Comparison of ENCODE assay signal across 8 mouse cellular contexts in the genomic region with DNA sequence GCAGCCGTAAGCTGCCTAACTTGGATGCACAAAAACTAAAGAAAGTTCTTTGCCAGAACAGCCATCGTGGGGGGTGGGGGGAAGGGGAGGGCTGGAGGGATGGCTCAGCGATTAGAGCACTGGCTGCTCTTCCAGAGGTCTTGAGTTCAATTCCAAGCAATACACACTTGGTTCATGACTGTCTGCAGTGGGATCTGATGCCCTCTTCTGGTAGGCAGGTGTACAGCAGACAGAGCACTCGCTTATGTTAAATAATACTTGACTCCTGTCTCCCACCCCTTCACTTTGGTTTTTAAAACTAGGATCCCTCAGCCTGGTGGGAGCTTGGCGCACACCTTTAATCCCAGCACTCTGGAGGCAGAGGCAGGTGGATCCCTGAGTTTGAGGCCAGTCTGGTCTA. TPM values are rescaled to one million over a fixed set of nuclear protein-coding genes. Genes with fewer than 3 reads are reported as not detected.
DNase-seq lines count a peak whose midpoint lies in the region; ATAC-seq and TF ChIP-seq lines count a peak whose summit lies in the region.

No protein-coding gene starts in this region.

- H3K4me2 ChIP-seq in midbrain, embryonic 12.5 days (replicated peaks), result no peak overlapping the region
- no peak overlapping the region for H3K4me2 ChIP-seq in midbrain, embryonic 15.5 days
- H3K4me2 ChIP-seq in liver, embryonic 15.5 days, result no peak overlapping the region

- DNase-seq in adrenal gland, adult 18-20 months (ENCODE audit: low spot score in 2 of 2), result peak; percentile 47 to 61
- DNase-seq in adrenal gland, adult 8-10 months, result no peak
- DNase-seq in cerebellum, postnatal 10 days, result peak; percentile 83 to 87
- DNase-seq in heart, postnatal 14 days, result peak; percentile 52 to 74

- H3K27ac ChIP-seq in midbrain, embryonic 12.5 days (replicated peaks), result no peak overlapping the region
- H3K27ac ChIP-seq in midbrain, embryonic 15.5 days, result no peak overlapping the region
- peak overlapping the region; percentile 68; the same call in 1 of the 2 replicates for H3K27ac ChIP-seq in liver, embryonic 15.5 days (replicated peaks)
- no peak overlapping the region for H3K27ac ChIP-seq in small intestine, adult 2 months (ENCODE audit: insufficient read depth, low read depth, low read length)

- H3K36me3 ChIP-seq in midbrain, embryonic 12.5 days, result no peaks in the 10 kb centered on the region
- H3K36me3 ChIP-seq in midbrain, embryonic 15.5 days (replicated peaks), result no peaks in the 10 kb centered on the region
- no peaks in the 10 kb centered on the region for H3K36me3 ChIP-seq in liver, embryonic 15.5 days (replicated peaks)
- H3K36me3 ChIP-seq in small intestine, adult 2 months (ENCODE audit: control insufficient read depth, insufficient read depth, low read length), result no peaks in the 10 kb centered on the region

- peak; percentile 45; the same call in 1 of the 2 replicates for TF ChIP-seq CTCF in small intestine, adult 2 months (IDR thresholded peaks at IDR 0.05; ENCODE audit: extremely low read depth, insufficient read length, insufficient replicate concordance, low read depth, low read length)

- peaks cover 12% of the 10 kb centered on the region for H3K27me3 ChIP-seq in midbrain, embryonic 12.5 days
- H3K27me3 ChIP-seq in midbrain, embryonic 15.5 days (replicated peaks), result no peaks in the 10 kb centered on the region; the same call in 1 of the 2 replicates
- H3K27me3 ChIP-seq in liver, embryonic 15.5 days, result peaks cover 17% of the 10 kb centered on the region
- no peaks in the 10 kb centered on the region for H3K27me3 ChIP-seq in small intestine, adult 2 months (ENCODE audit: control insufficient read depth, insufficient read depth, low read length)

- no peak for TF ChIP-seq POLR2A in small intestine, adult 2 months (IDR thresholded peaks at IDR 0.05; ENCODE audit: low read depth, low read length)

- 28% methylated on average over 5 of the region's 5 CpGs for WGBS in midbrain, embryonic 12.5 days
- WGBS in midbrain, embryonic 15.5 days, result 28% methylated on average over 5 of the region's 5 CpGs
- 23% methylated on average over 5 of the region's 5 CpGs for WGBS in liver, embryonic 15.5 days (ENCODE audit: insufficient replicate concordance)
- WGBS in small intestine, adult 2 months, result 26% methylated on average over 5 of the region's 5 CpGs

- H3K9ac ChIP-seq in midbrain, embryonic 12.5 days (replicated peaks), result no peak overlapping the region; the same call in 1 of the 2 replicates
- no peak overlapping the region for H3K9ac ChIP-seq in midbrain, embryonic 15.5 days
- H3K9ac ChIP-seq in liver, embryonic 15.5 days, result 0 out of 2 replicates have a peak overlapping the region, but pooled peaks have one; percentile 35

- intact Hi-C loops in heart, postnatal 14 days (cut with DNase I), result loop anchor here (2.0 kb wide), 1 partner anchor 127 kb away; no protein-coding TSS in a partner anchor

- 0 out of 2 replicates have a peak, but pooled peaks cover 2% of the 10 kb centered on the region for H3K4me1 ChIP-seq in midbrain, embryonic 12.5 days
- no peaks in the 10 kb centered on the region for H3K4me1 ChIP-seq in midbrain, embryonic 15.5 days
- H3K4me1 ChIP-seq in liver, embryonic 15.5 days (replicated peaks), result peaks cover 64% of the 10 kb centered on the region
- peaks cover 6% of the 10 kb centered on the region for H3K4me1 ChIP-seq in small intestine, adult 2 months (ENCODE audit: control insufficient read depth, insufficient read depth, insufficient read length, low read length)

- H3K4me3 ChIP-seq in midbrain, embryonic 12.5 days, result no peak overlapping the region
- no peak overlapping the region for H3K4me3 ChIP-seq in midbrain, embryonic 15.5 days
- H3K4me3 ChIP-seq in liver, embryonic 15.5 days (replicated peaks), result no peak overlapping the region
- no peak overlapping the region for H3K4me3 ChIP-seq in small intestine, adult 2 months (ENCODE audit: low read depth, low read length)

- peak; percentile 51; the same call in 1 of the 2 replicates for ATAC-seq in midbrain, embryonic 12.5 days (ENCODE audit: low FRiP score, low read depth)
- ATAC-seq in midbrain, embryonic 15.5 days (replicated peaks), result no peak
- ATAC-seq in liver, embryonic 15.5 days (ENCODE audit: insufficient read depth), result no peak

- no peaks in the 10 kb centered on the region for H3K9me3 ChIP-seq in midbrain, embryonic 12.5 days
- H3K9me3 ChIP-seq in midbrain, embryonic 15.5 days, result no peaks in the 10 kb centered on the region
- H3K9me3 ChIP-seq in liver, embryonic 15.5 days (replicated peaks), result no peaks in the 10 kb centered on the region

RNA-seq across cellular contexts. Expression of a gene that starts 4.4 kb away (rescaled TPM):
- under 1 TPM; 0.10 to 0.13 TPM for total RNA-seq in adrenal gland, adult 18-20 months (2021)
- total RNA-seq in adrenal gland, adult 8-10 months (2022), result under 1 TPM in 1 of 4 experiments, not detected in 3; 0.18 TPM
- polyA plus RNA-seq in midbrain, embryonic 12.5 days (2016; fragmentation: Nextera tagmentation; extraction: Ambion mirVana), result 0.08 and 0.14 TPM in 2 replicates
- polyA plus RNA-seq in midbrain, embryonic 15.5 days (2015; fragmentation: Nextera tagmentation; extraction: Ambion mirVana), result 0.23 and 0.41 TPM in 2 replicates
- not detected for total RNA-seq in heart, postnatal 14 days (2021)
- 0.05 TPM in 1 of 2 replicates, not detected in the other for polyA plus RNA-seq in liver, embryonic 15.5 days (2015; fragmentation: Nextera tagmentation; extraction: Ambion mirVana)
- 0.66 and 1.3 TPM in 2 replicates for polyA plus RNA-seq in small intestine, adult 2 months (2012; rRNA removed)

RNA-seq across cellular contexts. Expression of a gene that starts 21.0 kb away (rescaled TPM):
- total RNA-seq in adrenal gland, adult 18-20 months (2021), result 10 to 100 TPM; 24.0 to 28.3 TPM
- total RNA-seq in adrenal gland, adult 8-10 months (2022), result 10 to 100 TPM; 28.1 to 45.3 (median 36.1) TPM
- polyA plus RNA-seq in midbrain, embryonic 12.5 days (2016; fragmentation: Nextera tagmentation; extraction: Ambion mirVana), result 44.6 and 47.1 TPM in 2 replicates
- polyA plus RNA-seq in midbrain, embryonic 15.5 days (2015; fragmentation: Nextera tagmentation; extraction: Ambion mirVana), result 85.5 and 89.5 TPM in 2 replicates
- 10 to 100 TPM; 26.6 to 28.5 TPM for total RNA-seq in heart, postnatal 14 days (2021)
- polyA plus RNA-seq in liver, embryonic 15.5 days (2015; fragmentation: Nextera tagmentation; extraction: Ambion mirVana), result 63.9 and 69.6 TPM in 2 replicates
- 43.1 and 81.2 TPM in 2 replicates for polyA plus RNA-seq in small intestine, adult 2 months (2012; rRNA removed)

RNA-seq across cellular contexts. Expression of a gene that starts 21.0 kb away (rescaled TPM):
- 10 to 100 TPM; 22.9 to 34.3 TPM for total RNA-seq in adrenal gland, adult 18-20 months (2021)
- 10 to 100 TPM; 27.4 to 54.4 (median 34.0) TPM for total RNA-seq in adrenal gland, adult 8-10 months (2022)
- 250 and 263 TPM in 2 replicates for polyA plus RNA-seq in midbrain, embryonic 12.5 days (2016; fragmentation: Nextera tagmentation; extraction: Ambion mirVana)
- polyA plus RNA-seq in midbrain, embryonic 15.5 days (2015; fragmentation: Nextera tagmentation; extraction: Ambion mirVana), result 214 and 222 TPM in 2 replicates
- 10 to 100 TPM; 21.3 to 28.3 TPM for total RNA-seq in heart, postnatal 14 days (2021)
- 115 TPM in 2 replicates for polyA plus RNA-seq in liver, embryonic 15.5 days (2015; fragmentation: Nextera tagmentation; extraction: Ambion mirVana)
- polyA plus RNA-seq in small intestine, adult 2 months (2012; rRNA removed), result 61.1 and 82.7 TPM in 2 replicates

RNA-seq across cellular contexts. Expression of a gene that starts 24.7 kb away (rescaled TPM):
- 100 to 1,000 TPM; 208 to 219 TPM for total RNA-seq in adrenal gland, adult 18-20 months (2021)
- total RNA-seq in adrenal gland, adult 8-10 months (2022), result 100 to 1,000 TPM; 154 to 235 (median 185) TPM
- 305 and 308 TPM in 2 replicates for polyA plus RNA-seq in midbrain, embryonic 12.5 days (2016; fragmentation: Nextera tagmentation; extraction: Ambion mirVana)
- 318 and 330 TPM in 2 replicates for polyA plus RNA-seq in midbrain, embryonic 15.5 days (2015; fragmentation: Nextera tagmentation; extraction: Ambion mirVana)
- 100 to 1,000 TPM; 145 to 161 TPM for total RNA-seq in heart, postnatal 14 days (2021)
- polyA plus RNA-seq in liver, embryonic 15.5 days (2015; fragmentation: Nextera tagmentation; extraction: Ambion mirVana), result 163 and 165 TPM in 2 replicates
- polyA plus RNA-seq in small intestine, adult 2 months (2012; rRNA removed), result 132 and 250 TPM in 2 replicates

RNA-seq across cellular contexts. Expression of a gene that starts 32.2 kb away (rescaled TPM):
- total RNA-seq in adrenal gland, adult 18-20 months (2021), result 1 to 10 TPM; 4.1 to 6.3 TPM
- 10 to 100 TPM in 3 of 4 experiments, 1 to 10 TPM in 1; 8.4 to 21.5 (median 15.9) TPM for total RNA-seq in adrenal gland, adult 8-10 months (2022)
- 0.77 and 1.0 TPM in 2 replicates for polyA plus RNA-seq in midbrain, embryonic 12.5 days (2016; fragmentation: Nextera tagmentation; extraction: Ambion mirVana)
- 10.4 and 11.7 TPM in 2 replicates for polyA plus RNA-seq in midbrain, embryonic 15.5 days (2015; fragmentation: Nextera tagmentation; extraction: Ambion mirVana)
- total RNA-seq in heart, postnatal 14 days (2021), result 1 to 10 TPM; 4.2 to 5.7 TPM
- polyA plus RNA-seq in liver, embryonic 15.5 days (2015; fragmentation: Nextera tagmentation; extraction: Ambion mirVana), result not detected in 2 replicates
- polyA plus RNA-seq in small intestine, adult 2 months (2012; rRNA removed), result 0.06 and 0.08 TPM in 2 replicates
